Mouse (Mus musculus) limb, embryonic 15.5 days (tissue): ENCODE results near the gene Ikzf5. TPM values are rescaled to one million over a fixed set of nuclear protein-coding genes. Genes with fewer than 3 reads are reported as not detected.

Experiments
- polyA plus RNA-seq: library from polyadenylated mRNA; unstranded; fragments of >200 nt; fragmentation: Nextera tagmentation; extraction: Ambion mirVana; gene quantifications from 2 replicates; pipeline ENCODE4 v1.2.1, GENCODE M21; 2015

The Ikzf5 gene
- polyA plus RNA-seq, 1 experiment from 2014 or later, result 12.5 TPM

Other genes with a start within 250 kb of the Ikzf5 start
- gene 5430419D17Rik, start 236.1 kb downstream of the Ikzf5 start, polyA plus RNA-seq, result 0.01 and 0.02 TPM in 2 replicates
- 0.06 TPM in 1 of 2 replicates, not detected in the other for gene Cuzd1, start 88.2 kb downstream of the Ikzf5 start, polyA plus RNA-seq
- gene Fam24b, start 81.0 kb downstream of the Ikzf5 start, polyA plus RNA-seq, result not detected in 2 replicates
- gene Fam24a, start 76.7 kb downstream of the Ikzf5 start, polyA plus RNA-seq, result 0.36 TPM in 1 of 2 replicates, not detected in the other
- 24.3 and 25.2 TPM in 2 replicates for gene 2310057M21Rik, start 47.8 kb downstream of the Ikzf5 start, polyA plus RNA-seq
- gene Pstk, start 39.4 kb downstream of the Ikzf5 start, polyA plus RNA-seq, result 64.4 and 65.9 TPM in 2 replicates
- gene Acadsb, start 80 bp upstream of the Ikzf5 start, polyA plus RNA-seq, result 99.0 and 113 TPM in 2 replicates
- gene Hmx3, start 132.3 kb upstream of the Ikzf5 start, polyA plus RNA-seq, result not detected in 2 replicates
- gene Hmx2, start 138.3 kb upstream of the Ikzf5 start, polyA plus RNA-seq, result not detected in 2 replicates
- gene Bub3, start 149.7 kb upstream of the Ikzf5 start, polyA plus RNA-seq, result 176 and 179 TPM in 2 replicates